Mouse (Mus musculus) monocyte, adult 5-6 weeks (primary cell): Measurements from ENCODE around the gene Tsga10. TPM values are rescaled to one million over a fixed set of nuclear protein-coding genes. Genes with fewer than 3 reads are reported as not detected.
A peak's percentile ranks its signal among the peaks of the same experiment; 100 is the strongest.

Source experiments
- ATAC-seq: fragments of 153-309, 156-312 bp; replicated peaks from 2 replicates; pipeline ENCODE4 v1.8.0; 2017; ENCODE audit warnings: mild to moderate bottlenecking; ENCODE audit not compliant: low TSS enrichment, insufficient number of reproducible peaks, severe bottlenecking, poor library complexity, low FRiP score
- total RNA-seq: library from RNA; stranded (forward); fragments of 200-1000, 200-491, 200-594 nt; gene quantifications from 3 replicates; pipeline ENCODE4 v1.2.3, GENCODE M21; 2017

The Tsga10 gene
- 18.6 to 28.8 TPM (median 22.8 TPM) in 3 replicates for total RNA-seq

DNA sequence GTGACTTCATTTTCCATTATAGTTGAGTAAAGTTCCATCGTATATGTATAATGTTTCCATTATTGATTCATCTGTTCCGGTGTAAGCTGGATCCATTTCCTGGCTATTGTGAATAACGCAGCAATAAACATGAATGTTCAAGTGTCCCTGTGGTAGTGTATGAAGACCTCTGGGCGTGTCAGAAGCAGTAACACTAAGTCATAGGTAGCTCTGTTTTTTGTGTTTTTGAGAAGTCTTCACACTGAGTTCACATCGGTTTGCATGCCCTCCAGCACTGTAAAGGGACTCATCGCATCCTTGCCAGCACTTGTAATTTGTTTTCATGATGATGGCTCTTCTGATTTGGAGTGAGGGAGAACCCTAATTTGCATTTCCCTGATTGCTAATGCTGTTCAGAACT lies at the start of gene Tsga10:
TSS of gene Tsga10 (minus strand) at position 144 of the 400 bp plus-strand sequence.
- no peak for ATAC-seq

DNA sequence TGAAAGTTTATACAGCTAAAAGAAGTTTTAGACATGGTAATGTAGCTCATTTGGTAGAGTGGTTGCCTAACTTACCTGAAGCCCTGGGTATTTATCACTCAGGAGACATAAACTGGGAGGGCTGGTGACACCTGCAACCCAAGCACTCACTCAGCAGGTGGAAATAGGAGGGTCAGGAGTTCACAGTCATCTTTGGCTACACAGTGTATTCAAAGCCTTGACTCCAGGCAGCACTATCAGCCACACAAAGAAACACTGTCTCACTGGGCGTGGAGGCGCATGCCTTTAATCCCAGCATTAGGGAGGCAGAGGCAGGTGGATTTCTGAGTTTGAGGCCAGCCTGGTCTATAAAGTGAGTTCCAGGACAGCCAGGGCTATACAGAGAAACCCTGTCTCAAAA lies 46.5 kb upstream of the Tsga10 start:
- ATAC-seq, result no peak

DNA sequence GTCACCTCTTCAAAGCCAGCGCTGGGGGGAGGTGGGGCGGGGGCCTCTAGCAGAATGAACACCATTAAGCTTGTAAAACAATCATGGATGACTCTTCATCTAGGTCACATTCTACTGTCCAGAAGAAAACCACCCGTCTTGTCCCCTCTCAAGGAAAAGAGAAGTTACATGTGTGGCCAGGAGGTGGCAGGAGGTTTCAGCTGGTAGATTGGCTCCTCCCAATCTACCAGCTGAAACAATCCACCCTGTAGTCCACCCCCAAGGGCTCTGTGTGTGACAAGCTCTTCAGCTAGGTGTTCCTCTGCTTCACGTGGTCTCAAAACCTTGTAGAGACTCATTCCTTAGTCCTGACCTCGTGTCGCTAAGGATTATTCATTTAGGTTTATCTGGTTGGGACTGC lies 36.9 kb upstream of the Tsga10 start:
- ATAC-seq, result peak; percentile 49; the same call in 1 of the 2 replicates

DNA sequence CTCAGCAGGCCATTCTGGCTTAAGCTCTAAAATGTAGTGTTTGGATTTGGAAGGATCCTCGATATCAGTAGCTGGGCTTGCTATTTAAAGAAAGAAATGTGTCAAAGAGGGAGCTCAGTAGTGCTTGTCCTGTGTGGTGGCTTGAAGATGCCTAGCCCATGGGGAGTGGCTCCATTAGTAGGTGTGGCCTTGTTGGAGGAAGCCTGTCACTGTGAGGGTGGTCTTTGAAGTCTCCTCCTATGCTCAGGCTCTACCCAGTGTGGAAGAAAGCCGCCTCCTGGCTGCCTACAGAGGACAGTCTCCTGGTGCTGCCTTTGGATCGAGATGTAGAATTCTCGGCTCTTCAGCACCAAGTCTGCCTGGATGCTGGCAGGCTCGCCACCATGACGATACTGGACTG lies 34.1 kb upstream of the Tsga10 start:
- no peak for ATAC-seq

DNA sequence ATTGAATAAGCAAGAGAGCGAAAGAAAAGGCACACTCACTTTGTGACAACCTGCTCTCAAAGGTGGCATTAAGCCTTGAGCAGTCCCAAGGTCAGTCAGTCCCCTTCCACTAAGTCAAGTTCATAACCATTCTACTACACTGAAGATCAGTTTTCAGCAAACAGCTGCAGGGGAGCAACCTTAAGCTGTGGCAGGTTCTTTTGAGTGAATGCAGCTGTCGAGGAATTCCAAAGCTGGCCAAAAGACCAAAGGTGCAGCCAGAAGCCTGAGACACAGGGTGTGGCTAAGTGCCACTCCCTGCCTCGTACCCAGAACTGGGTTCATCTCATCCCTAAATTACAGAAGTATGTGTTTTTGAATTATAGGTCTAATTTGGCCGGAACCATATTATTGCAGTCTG lies 33.6 kb upstream of the Tsga10 start:
- no peak for ATAC-seq

DNA sequence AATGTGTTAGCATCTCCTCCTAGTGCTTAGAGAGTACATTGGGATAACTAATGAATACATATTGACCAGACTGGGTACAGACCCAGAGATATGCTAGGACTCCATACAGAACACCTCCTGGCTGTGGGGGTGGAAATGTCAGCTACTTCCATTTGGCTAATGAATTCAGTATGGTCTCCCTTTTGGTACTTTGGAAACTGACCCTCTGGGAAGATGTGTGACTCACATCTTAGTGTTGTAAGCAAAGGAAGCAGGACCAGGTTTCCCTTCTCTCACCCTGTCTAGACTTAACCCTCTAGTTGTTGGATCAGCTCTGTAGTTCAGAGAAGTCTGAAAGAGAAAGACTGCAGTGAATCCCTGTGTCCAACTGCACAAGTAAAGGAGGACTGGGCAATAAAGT lies 28.4 kb upstream of the Tsga10 start:
- no peak for ATAC-seq

DNA sequence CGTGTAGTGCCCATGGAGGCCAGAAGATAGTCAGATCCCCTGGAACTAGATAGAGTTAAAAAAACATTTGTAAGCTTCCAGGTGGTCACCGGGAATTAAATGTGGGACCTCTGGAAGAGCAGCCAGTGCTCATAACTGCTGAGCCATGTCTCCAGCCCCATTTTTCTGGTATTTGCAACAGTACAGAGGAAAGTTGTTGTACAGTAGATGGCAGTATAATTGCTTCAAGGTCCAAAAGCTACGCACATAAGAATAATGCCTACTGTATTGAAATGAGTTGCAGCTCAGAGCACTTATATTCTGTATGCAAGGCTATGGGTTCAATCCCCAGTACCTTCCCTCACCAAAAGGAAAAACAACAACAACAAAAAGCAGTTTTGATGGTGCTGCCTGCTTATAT lies 25.2 kb upstream of the Tsga10 start:
- ATAC-seq, result no peak

DNA sequence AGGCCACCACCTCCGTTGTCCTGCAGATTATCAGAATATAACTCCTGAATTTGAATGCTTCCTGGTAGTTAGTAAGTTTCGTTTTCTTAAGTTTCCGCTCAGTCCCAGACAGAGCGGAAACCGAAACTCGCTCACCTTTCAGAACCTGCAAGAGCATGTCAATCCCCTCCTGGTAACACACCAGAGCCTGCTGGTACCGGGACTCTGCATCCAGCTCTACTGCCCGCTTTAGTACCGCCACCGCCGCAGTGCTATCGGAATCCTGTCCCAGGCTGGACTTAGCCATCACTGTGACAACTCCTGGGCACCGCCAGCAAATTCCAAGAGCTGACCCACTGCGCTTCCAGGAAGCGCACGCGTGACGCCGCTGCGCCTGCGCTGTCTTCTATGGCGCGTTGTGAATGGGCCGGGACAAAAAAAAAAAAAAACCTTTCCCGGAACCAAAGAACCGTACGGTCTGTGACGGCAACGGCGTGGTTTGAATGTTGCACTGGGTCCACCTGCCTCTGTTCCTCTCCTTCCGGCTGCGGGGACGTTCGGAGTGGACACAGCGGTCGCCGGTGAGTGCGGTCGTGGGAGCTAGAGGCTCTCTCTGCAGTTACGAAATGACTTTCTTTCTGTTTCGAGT lies 23.9 kb upstream of the Tsga10 start, which contains the start of the genes Mitd1 and Mrpl30:
TSS of gene Mitd1 (minus strand) at position 387 of the 628 bp plus-strand sequence.
TSS of gene Mrpl30 (plus strand) at position 453 of the 628 bp plus-strand sequence.
- ATAC-seq, result peak; percentile 88

DNA sequence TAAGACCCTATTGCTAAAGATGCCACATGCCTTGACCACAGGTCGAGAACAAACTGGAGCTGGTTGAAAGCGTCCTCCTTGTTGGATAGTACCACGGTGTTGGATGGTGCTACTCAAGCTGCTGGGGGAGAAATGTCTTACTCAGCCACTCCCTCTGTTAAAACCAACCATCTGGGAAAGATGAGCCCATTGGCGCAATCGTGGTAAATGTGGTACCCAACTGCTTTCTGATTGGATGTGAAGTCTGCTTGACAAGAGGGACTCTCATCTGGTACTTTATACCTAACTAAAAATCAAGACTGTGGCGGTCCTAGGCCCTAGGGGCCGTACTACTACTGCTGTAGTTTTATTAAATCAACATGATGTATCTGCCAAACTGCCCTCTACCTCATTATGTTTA lies 23.0 kb upstream of the Tsga10 start:
- ATAC-seq, result no peak

DNA sequence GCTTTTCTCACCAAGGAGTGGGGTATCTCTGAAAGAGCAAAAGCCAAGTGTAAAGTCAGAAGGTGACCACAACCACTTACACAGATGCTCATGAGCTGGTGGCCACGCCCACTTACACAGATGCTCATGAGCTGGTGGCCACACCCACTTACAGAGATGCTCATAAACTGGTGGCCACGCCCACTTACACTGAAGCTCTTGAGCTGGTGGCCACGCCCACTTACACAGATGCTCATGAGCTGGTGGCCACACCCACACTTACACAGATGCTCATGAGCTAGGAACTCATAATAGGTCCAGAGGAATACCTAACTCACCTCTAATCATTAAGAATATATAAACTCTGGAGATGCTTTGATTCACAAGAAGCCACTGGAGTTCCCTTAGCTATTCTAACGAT lies 18.2 kb upstream of the Tsga10 start:
- 0 out of 2 replicates have a peak, but pooled peaks have one; percentile 43 for ATAC-seq

DNA sequence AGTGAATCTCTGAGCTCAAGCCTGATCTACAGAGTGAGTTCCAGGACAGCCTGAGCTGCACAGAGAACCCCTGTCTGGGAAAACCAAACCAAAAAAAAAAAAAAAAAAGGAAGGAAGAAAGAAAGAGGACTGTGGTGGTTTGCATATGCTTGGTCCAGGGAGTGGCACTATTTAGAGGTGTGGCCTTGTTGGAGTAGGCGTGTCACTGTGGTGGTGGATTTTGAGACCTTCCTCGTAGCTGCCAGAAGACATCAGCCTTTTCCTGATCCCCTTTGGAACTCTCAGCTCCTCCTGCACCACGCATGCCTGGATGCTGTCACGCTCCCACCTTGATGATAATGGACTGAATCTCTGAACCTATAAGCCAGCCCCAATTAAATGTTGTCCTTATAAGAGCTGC lies 17.2 kb upstream of the Tsga10 start:
- no peak for ATAC-seq

DNA sequence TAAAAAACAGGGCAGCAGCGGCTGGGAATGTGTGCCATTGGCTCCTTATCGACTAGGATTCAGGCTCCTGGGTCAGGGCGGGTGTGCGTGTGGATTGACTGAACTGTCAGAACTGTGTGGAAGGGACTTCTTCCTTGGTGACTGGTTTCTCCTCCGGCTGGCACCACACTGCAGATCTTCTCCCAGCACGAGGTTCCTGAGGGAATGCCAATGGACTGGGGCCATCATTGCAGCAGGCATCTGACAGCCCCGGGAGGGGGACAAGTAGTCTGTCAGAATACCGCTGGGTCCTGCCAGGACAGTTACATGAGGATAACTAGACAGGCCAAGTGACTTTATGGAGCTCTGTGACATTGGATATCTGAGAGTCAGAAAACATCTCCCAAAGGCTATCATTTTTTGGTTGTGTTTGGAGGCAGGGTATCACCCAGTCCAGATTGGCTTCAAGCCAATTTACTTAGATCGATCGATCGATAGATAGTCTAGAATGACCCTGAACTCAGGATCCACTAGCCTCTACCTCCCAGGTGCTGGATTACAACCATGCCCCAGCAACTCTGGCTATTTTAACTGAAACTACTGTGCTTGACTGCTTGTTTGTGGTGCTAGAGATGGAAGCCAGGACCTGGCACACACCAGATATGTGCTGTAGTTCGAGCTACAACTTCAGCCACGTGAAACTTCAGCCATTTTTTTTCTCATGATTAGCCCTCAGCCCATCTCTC lies 11.7 kb upstream of the Tsga10 start:
- ATAC-seq, result no peak

DNA sequence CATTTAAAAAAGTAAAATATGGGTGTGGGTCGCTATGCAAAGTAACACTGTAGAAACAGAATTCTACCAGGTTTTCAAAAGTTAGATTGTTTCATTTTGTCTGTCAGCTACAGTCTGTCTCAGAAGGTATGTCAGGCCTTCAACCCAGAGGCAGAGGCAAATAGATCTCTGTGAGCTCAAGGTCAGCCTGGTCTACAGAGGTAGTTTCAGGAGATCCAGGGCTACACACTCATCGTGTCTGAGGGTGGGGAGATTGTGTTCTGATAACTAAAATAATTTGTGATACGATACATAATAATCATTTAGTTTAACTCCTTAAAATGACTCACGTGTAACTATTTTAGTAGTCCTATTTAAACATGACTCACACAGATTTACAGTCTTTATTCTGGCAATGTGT lies 6.9 kb upstream of the Tsga10 start:
- ATAC-seq, result no peak

DNA sequence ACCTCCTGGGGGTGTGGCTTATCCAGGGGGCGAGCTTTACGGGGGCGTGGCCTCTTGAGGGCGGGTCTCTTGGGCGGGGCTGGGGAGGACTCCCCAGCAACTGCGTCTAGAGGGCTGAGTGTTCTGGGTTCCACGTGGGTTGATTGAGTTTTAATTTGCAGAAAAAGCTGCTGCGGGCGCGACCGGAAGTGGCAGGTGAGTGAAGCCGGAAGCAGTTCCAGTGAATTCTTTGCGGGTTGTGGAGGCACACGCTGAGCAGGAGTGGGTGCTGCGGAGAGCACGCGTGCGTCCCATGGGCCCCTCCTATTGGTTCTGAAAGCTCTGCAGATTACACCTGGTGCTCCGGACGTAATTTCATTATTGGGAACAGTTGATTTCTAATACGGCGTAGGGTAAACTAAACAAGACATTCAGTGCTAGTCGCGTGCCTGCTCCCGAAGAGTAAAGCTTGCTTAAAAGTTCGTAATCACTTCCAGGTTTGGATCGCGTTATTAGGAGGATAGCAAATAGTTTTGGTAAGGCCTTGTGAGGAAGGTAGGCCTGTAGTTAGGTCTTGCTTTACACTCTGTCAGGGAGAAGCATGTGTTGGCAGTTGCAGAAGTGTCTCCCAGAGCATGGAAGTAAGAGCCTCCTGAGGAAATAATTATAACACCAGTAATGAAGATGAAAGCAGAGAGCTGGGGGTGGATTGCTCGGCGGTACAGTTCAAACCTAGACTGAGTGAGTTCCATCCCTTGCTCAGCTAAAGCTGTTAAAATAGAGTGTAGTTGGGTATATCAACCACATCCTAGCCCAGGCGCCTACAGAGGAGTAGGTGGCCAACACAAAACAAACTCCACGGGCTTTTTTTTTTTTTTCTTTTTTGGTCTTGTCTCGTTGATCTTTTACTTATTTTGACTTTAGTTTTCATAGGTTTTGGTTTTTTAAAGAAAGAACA lies 6.2 kb upstream of the Tsga10 start:
- ATAC-seq, result peak; percentile 62

DNA sequence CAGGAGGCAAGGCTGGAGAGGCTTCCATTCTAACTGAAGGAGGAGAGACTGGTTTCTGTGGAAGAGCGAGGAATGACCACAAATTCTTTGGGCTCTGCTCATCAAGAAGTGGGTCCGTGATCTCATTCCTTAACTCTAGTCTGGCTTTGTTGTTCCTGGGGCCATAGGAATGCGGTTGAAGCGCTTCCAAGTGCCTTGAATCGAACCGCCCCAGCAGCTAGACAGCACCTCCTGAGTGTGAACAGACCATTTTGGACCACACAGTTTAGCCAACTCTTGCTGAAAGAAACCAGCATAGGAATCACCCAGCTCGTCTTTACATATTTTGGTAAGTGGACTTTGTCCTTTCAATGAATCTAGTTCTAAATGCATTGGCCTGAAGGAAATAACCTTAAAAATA lies 5.5 kb upstream of the Tsga10 start, which contains the start of gene Lipt1:
TSS of gene Lipt1 (plus strand) at position 35 of the 400 bp plus-strand sequence.
- ATAC-seq, result no peak

DNA sequence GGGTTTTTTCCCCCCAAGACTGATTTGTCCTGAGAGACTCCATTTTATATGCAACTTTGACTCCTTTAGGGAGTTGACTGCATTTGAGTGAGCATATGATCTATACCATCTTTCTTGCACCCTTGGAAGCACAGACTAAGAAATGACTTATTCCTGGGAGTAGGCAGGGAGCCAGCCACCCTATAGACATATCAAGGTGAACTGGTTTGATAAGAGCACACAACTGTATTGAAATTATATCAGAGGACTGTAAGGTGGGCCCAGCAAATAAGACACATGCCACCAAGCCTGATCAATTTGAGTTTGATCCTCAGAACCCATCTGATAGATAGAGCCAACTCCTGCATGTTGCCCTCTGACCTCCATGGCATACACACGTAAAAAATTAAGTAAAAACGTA lies 3.1 kb upstream of the Tsga10 start:
- ATAC-seq, result no peak

DNA sequence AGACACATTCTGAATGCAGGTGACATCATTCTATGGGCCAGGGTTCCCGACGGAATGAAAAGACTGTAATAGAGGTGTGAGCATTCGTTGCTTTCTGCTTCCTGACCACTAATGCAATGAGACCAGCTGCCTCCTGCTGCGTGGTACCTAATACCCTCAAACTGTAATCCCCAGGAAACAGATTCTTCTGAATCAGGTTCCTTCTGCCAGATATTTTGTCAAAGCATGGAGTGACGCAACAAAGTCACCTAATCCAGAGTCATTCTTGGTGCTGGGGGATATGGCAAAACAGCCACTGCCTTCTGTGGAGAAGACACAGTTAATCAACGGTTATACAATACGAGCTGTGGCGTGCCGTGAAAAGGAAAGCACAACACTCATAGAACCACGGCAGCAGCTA lies 2.4 kb upstream of the Tsga10 start:
- ATAC-seq, result no peak

DNA sequence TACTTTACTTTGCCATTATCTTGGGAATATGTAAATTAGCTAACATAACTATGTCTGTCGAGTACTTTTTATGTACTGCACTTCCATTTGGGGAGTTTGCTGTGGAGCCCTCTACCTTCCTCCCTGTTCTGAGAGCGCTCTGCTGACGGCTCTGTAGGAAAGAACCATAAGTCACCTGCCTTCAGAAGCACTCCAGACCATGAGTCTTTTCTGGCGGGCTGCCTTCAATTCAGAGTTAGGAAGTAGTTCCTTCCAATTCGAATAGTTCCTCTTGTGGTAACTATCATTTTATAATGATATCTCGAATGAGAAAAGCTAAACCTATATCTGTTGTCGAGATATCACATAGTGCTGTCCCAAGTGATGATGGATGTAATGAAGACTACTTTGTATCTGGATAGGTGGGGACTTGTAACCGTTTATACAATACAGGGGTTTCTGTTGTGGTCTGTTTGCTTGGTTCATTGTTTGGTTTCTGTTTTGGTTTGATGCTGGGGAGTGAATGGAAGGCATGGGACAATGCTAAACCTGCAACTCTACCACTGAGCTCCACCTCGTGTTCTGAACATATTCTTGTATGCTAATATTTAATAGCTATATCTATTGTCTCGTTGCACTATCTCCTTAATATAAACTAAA lies 1.6 kb upstream of the Tsga10 start:
- ATAC-seq, result no peak

DNA sequence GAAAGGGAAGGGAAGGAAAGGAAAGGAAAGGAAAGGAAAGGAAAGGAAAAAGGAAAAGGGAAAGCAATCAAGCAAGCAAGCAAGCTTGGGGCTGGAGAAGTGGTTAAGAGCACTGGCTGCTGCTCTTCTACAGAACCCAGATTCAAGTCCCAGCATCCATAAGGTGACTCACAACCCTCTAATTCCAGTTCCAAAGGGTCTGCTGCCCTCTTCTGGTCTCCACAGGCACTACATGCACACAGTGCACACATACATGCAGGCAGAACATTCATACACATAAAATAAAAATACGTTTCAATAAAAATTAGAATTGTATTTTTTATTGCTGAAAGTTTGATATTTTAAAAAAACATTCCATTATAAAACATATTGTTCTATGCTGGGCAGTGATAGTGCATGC lies 827 bp upstream of the Tsga10 start:
- ATAC-seq, result no peak
